Comparison of ENCODE assay signal across 28 mouse cellular contexts in the genomic region with DNA sequence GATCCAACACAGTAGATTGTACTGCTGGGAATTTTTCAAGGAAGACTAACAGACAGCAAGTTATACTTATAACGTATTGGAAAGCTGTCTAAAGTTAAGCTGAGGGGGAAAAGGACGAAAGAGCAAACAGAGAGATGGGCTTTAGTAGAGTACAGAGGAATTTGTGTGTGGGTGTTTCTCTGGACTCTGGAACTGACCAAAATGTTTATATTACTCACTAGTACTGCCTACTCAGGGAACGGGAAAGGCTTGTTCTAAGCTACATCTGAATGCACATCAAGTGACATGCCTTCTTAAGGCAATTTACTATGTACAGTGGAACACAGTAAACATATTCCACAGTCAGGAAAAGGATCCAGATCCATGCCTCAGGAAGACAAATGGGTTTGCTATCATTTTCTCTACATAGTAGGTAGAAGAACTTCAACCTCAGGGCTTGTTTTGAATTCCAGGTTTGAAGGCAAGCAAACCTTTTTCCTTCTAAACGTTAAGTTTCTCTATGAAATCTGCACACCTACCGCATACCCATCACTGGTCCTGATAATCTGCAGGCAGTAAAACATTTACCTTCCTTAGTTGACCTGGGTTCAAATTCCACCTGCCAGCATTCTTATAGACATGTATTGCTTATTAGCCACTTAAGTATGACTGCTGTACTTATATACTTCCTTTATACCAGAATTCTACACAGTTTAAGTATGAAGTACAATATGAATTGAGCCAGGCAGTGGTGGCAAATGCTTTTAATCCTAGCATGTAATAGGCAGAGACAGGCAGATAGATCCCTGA.
DNase-seq lines count a peak whose midpoint lies in the region; ATAC-seq and TF ChIP-seq lines count a peak whose summit lies in the region.
"Had no signal": no experiment of that assay in that cellular context is flagged by ENCODE, and none has a peak within 500 bp of the region (broad histone marks: within the 10 kb centered on the region; RNA-seq: fewer than 3 reads in every experiment).

No protein-coding gene starts in this region.

- no peaks in the 10 kb centered on the region for H3K9me3 ChIP-seq in intestine, embryonic 14.5 days (ENCODE audit: control insufficient read depth, low read length)
- no peaks in the 10 kb centered on the region for H3K9me3 ChIP-seq in liver, embryonic 15.5 days (replicated peaks)
- H3K9me3 ChIP-seq in stomach, embryonic 15.5 days: no peaks in the 10 kb centered on the region
- H3K9me3 ChIP-seq in midbrain, postnatal 0 days (ENCODE audit: low read length): no peaks in the 10 kb centered on the region
- H3K9me3 ChIP-seq: embryonic facial prominence, embryonic 15.5 days; forebrain, embryonic 10.5 days; hindbrain, embryonic 13.5 days; midbrain, embryonic 10.5 days; neural tube, embryonic 15.5 days had no signal

- TF ChIP-seq CTCF in liver, adult 2 months (IDR thresholded peaks at IDR 0.05; ENCODE audit: low read depth, low read length): no peak
- no peak for TF ChIP-seq CTCF in midbrain, postnatal 0 days (IDR thresholded peaks at IDR 0.05)

- DNase-seq in liver, adult 2 months (ENCODE audit: extremely low read depth, low read depth, low spot score): no peak
- DNase-seq in liver: no peak
- no peak for DNase-seq in intestine, embryonic 14.5 days (ENCODE audit: low spot score)
- DNase-seq in thymus, postnatal 4 days: no peak
- DNase-seq in midbrain, postnatal 0 days (ENCODE audit: low spot score): no peak
- DNase-seq: adrenal gland, postnatal 25 days; cerebellum, adult 9-10 months; heart, adult 18-20 months; heart, postnatal 14 days; kidney, postnatal 25 days; layer of hippocampus, postnatal 36 days; lung, embryonic 14.5 days; right cerebral cortex, postnatal 14 days; spleen, adult 18-20 months; thymus, postnatal 25 days had no signal

- no peaks in the 10 kb centered on the region for H3K27me3 ChIP-seq in liver, adult 2 months (ENCODE audit: control insufficient read depth, insufficient read depth, low read length)
- no peaks in the 10 kb centered on the region for H3K27me3 ChIP-seq in intestine, embryonic 14.5 days (replicated peaks; ENCODE audit: control insufficient read depth, insufficient read depth, low read length)
- no peaks in the 10 kb centered on the region for H3K27me3 ChIP-seq in liver, embryonic 15.5 days
- no peaks in the 10 kb centered on the region for H3K27me3 ChIP-seq in stomach, embryonic 15.5 days (replicated peaks)
- no peaks in the 10 kb centered on the region for H3K27me3 ChIP-seq in midbrain, postnatal 0 days (ENCODE audit: insufficient read depth, low read length)
- H3K27me3 ChIP-seq: embryonic facial prominence, embryonic 15.5 days; heart, embryonic 13.5 days; hindbrain, embryonic 13.5 days; limb, embryonic 12.5 days; neural tube, embryonic 15.5 days had no signal

- H3K27ac ChIP-seq in liver, adult 2 months (replicated peaks; ENCODE audit: insufficient read depth, low read depth, low read length): peak overlapping the region; percentile 94
- 0 out of 2 replicates have a peak overlapping the region, but pooled peaks have one; percentile 7 for H3K27ac ChIP-seq in intestine, embryonic 14.5 days (ENCODE audit: low read depth)
- H3K27ac ChIP-seq in liver, embryonic 15.5 days (replicated peaks): peak overlapping the region; percentile 48
- H3K27ac ChIP-seq in stomach, embryonic 15.5 days: peak overlapping the region; percentile 21
- H3K27ac ChIP-seq in midbrain, postnatal 0 days (ENCODE audit: low read depth, low read length): no peak overlapping the region
- H3K27ac ChIP-seq: embryonic facial prominence, embryonic 15.5 days; forebrain, embryonic 10.5 days; heart, embryonic 13.5 days; hindbrain, embryonic 13.5 days; layer of hippocampus, adult 2 months; limb, embryonic 12.5 days; midbrain, embryonic 10.5 days; neural tube, embryonic 15.5 days had no signal

- no peak for TF ChIP-seq POLR2A in liver, adult 2 months (IDR thresholded peaks at IDR 0.05; ENCODE audit: extremely low read depth, insufficient read depth, low read length)

- peaks cover 15% of the 10 kb centered on the region for H3K36me3 ChIP-seq in liver, adult 2 months (ENCODE audit: control insufficient read depth, insufficient read depth, low read length)
- H3K36me3 ChIP-seq in intestine, embryonic 14.5 days (ENCODE audit: control insufficient read depth, insufficient read depth, low read length): peaks cover 10% of the 10 kb centered on the region
- H3K36me3 ChIP-seq in liver, embryonic 15.5 days (replicated peaks): peaks cover 39% of the 10 kb centered on the region
- peaks cover 6% of the 10 kb centered on the region; the same call in 1 of the 2 replicates for H3K36me3 ChIP-seq in stomach, embryonic 15.5 days
- H3K36me3 ChIP-seq in midbrain, postnatal 0 days (ENCODE audit: insufficient read depth, low read length): no peaks in the 10 kb centered on the region; the same call in 1 of the 2 replicates

- ATAC-seq in intestine, embryonic 14.5 days (replicated peaks; ENCODE audit: low FRiP score, low TSS enrichment, low read depth): no peak
- no peak for ATAC-seq in liver, embryonic 15.5 days (ENCODE audit: insufficient read depth)
- no peak; the same call in 1 of the 2 replicates for ATAC-seq in stomach, embryonic 15.5 days (ENCODE audit: insufficient read depth, low FRiP score, low read depth)
- no peak for ATAC-seq in midbrain, postnatal 0 days (ENCODE audit: low FRiP score)
- ATAC-seq in granulocyte monocyte progenitor cell, adult 5-6 weeks (replicated peaks; ENCODE audit: poor library complexity, severe bottlenecking): no peak
- ATAC-seq: CD4-positive, CD25-positive, alpha-beta regulatory T cell, adult 4 months; midbrain, embryonic 16.5 days had no signal

- no peak overlapping the region for H3K9ac ChIP-seq in liver, adult 2 months (ENCODE audit: low read depth, low read length)
- H3K9ac ChIP-seq in intestine, embryonic 14.5 days (ENCODE audit: low read length): no peak overlapping the region
- H3K9ac ChIP-seq in liver, embryonic 15.5 days: no peak overlapping the region
- H3K9ac ChIP-seq in stomach, embryonic 15.5 days: no peak overlapping the region
- H3K9ac ChIP-seq in midbrain, postnatal 0 days (replicated peaks; ENCODE audit: low read length, poor library complexity, severe bottlenecking): no peak overlapping the region
- H3K9ac ChIP-seq: embryonic facial prominence, embryonic 15.5 days; heart, embryonic 13.5 days; hindbrain, embryonic 13.5 days; limb, embryonic 12.5 days; lung, embryonic 14.5 days; neural tube, embryonic 15.5 days had no signal

- 32% methylated on average over 5 of the region's 5 CpGs for WGBS in liver, adult 2 months
- WGBS in intestine, embryonic 14.5 days: 61% methylated on average over 5 of the region's 5 CpGs
- WGBS in liver, embryonic 15.5 days (ENCODE audit: insufficient replicate concordance): 71% methylated on average over 5 of the region's 5 CpGs
- WGBS in stomach, embryonic 15.5 days: 54% methylated on average over 5 of the region's 5 CpGs
- WGBS in midbrain, postnatal 0 days: 91% methylated on average over 5 of the region's 5 CpGs

- no peak overlapping the region for H3K4me3 ChIP-seq in liver, adult 2 months (ENCODE audit: insufficient read depth, low read depth, low read length)
- H3K4me3 ChIP-seq in intestine, embryonic 14.5 days (ENCODE audit: low read depth, low read length): no peak overlapping the region
- H3K4me3 ChIP-seq in liver, embryonic 15.5 days (replicated peaks): no peak overlapping the region
- H3K4me3 ChIP-seq in stomach, embryonic 15.5 days (replicated peaks): no peak overlapping the region
- H3K4me3 ChIP-seq in midbrain, postnatal 0 days (ENCODE audit: low read depth, low read length): no peak overlapping the region
- H3K4me3 ChIP-seq: embryonic facial prominence, embryonic 15.5 days; forebrain, embryonic 10.5 days; heart, embryonic 13.5 days; hindbrain, embryonic 13.5 days; layer of hippocampus, adult 2 months; limb, embryonic 12.5 days; midbrain, embryonic 10.5 days; neural tube, embryonic 15.5 days had no signal

- H3K4me2 ChIP-seq in intestine, embryonic 14.5 days (ENCODE audit: low read length): no peak overlapping the region
- no peak overlapping the region for H3K4me2 ChIP-seq in liver, embryonic 15.5 days
- no peak overlapping the region for H3K4me2 ChIP-seq in stomach, embryonic 15.5 days
- H3K4me2 ChIP-seq in midbrain, postnatal 0 days (ENCODE audit: low read depth, low read length, poor library complexity, severe bottlenecking): no peak overlapping the region
- H3K4me2 ChIP-seq: embryonic facial prominence, embryonic 15.5 days; heart, embryonic 13.5 days; hindbrain, embryonic 13.5 days; limb, embryonic 12.5 days; lung, embryonic 14.5 days; neural tube, embryonic 15.5 days had no signal

- H3K4me1 ChIP-seq in liver, adult 2 months (ENCODE audit: control insufficient read depth, insufficient read depth, low read length): peaks cover 10% of the 10 kb centered on the region
- H3K4me1 ChIP-seq in intestine, embryonic 14.5 days (replicated peaks; ENCODE audit: control insufficient read depth, insufficient read depth, low read length): peaks cover 8% of the 10 kb centered on the region; the same call in 1 of the 2 replicates
- H3K4me1 ChIP-seq in liver, embryonic 15.5 days (replicated peaks): peaks cover 13% of the 10 kb centered on the region
- no peaks in the 10 kb centered on the region for H3K4me1 ChIP-seq in stomach, embryonic 15.5 days
- no peaks in the 10 kb centered on the region for H3K4me1 ChIP-seq in midbrain, postnatal 0 days (ENCODE audit: insufficient read depth, low read length)
- H3K4me1 ChIP-seq: embryonic facial prominence, embryonic 15.5 days; forebrain, embryonic 10.5 days; heart, embryonic 13.5 days; hindbrain, embryonic 13.5 days; limb, embryonic 12.5 days; midbrain, embryonic 10.5 days; neural tube, embryonic 15.5 days had no signal

- no peaks in the 10 kb centered on the region; the same call in 1 of the 2 replicates for H3K79me2 ChIP-seq in liver, adult 2 months (ENCODE audit: control insufficient read depth, insufficient read depth, low read length)
